Mouse (Mus musculus) urinary bladder, postnatal 10 days (tissue): ENCODE measurements around the gene 2810408A11Rik.

Source experiments
- DNase-seq: peaks from one replicate; pipeline ENCODE4 v3.0.0; 2022; ENCODE audit warnings: low spot score

Gene 2810408A11Rik

GRCm38 (mm10) chr11:69849128-69849527, 51.7 kb downstream of the 2810408A11Rik start:
- no peak for DNase-seq

- DNase-seq: no peak
These were observed 52.8 kb downstream of the 2810408A11Rik start for GRCm38 (mm10) chr11:69848021-69848420.
